Mouse (Mus musculus) kidney, adult 2 months (tissue): ENCODE results near the gene Gm36210.

Experiments used
- CTCF ChIP-seq: fragments of 200-500 bp; conservative IDR thresholded peaks from 2 replicates; pipeline ENCODE4 v1.5.1; 2011; ENCODE audit warnings: low read depth, mild to moderate bottlenecking, control low read depth, low read length, moderate library complexity, mixed read lengths; ENCODE audit not compliant: insufficient read depth, insufficient read length
- POLR2A ChIP-seq: fragments of 200-500 bp; IDR thresholded peaks from one replicate; pipeline ENCODE4 v1.6.1; 2011; ENCODE audit warnings: low read depth, low read length, control low read depth

DNA sequence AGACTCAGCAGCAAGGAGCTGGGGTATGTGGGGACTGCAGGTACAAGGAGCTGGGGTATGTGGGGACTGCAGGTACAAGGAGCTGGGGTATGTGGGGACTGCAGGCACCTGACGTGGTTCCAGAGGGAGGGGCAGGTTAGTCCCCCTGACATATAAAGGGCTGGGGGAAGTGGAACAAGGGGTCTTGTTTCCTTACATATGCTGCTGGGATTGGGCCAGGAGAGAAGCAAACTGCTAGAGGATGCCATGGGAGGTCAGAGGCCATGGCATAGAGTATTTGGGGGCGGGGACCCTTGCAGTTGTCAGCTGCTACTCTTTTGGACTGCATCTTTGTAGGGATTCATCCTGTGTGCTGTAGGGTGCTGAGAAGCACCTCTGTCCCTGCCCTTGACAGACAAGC lies 11.2 kb upstream of the Gm36210 start:
- TF ChIP-seq POLR2A (no peak), CTCF (no peak)
